Mouse (Mus musculus) B cell, adult 2 months (primary cell): ENCODE results near the gene Pcnp.
"Not testable (repeated sequence)": the region's sequence is repeated elsewhere in the genome, so short reads cannot be mapped to it uniquely, and the experiment has no call there.

Experiments used
- DNase-seq, 2 experiments: peaks; one replicate each; pipeline ENCODE4 v3.0.0; 2022

Gene Pcnp

DNA sequence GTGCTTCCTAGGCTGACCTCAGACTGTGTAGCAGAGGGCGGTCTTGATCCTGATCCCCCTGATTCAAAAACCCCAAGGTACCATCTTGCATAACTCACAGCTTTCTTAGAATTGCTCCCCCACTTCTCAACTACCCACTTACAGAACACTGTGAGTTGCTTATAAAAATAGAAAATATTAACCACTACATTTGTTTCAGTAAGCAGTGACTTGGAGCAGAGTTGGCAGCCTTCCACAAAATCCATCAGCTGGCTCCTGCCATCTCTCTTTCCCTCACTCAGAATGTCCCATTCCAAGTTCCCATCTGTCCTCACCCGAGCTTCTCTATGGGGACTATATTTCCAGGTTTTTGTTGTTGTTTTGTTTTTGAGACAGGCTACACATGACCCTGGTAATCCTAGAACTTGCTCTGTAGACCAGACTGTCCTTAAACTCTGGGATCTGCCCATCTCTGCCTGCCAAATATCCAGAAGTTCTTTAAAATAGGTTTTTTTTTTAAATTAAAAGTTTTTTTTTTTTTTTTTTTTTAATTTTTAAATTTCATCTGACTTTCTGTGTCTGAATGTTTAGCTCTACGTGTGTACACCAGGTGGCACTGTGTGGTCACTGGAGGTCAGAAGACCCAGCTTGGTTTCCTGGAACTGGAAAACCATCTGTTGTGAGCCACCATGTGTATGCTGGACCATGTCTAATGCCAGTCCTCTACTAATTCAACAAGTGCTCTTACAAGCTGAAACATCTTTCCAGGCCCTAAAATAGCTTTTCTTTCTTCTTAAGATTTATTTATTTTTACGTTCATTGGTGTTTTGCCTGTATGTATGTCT lies 65.2 kb downstream of the Pcnp start:
- peak; percentile 59 to 64 for DNase-seq

DNA sequence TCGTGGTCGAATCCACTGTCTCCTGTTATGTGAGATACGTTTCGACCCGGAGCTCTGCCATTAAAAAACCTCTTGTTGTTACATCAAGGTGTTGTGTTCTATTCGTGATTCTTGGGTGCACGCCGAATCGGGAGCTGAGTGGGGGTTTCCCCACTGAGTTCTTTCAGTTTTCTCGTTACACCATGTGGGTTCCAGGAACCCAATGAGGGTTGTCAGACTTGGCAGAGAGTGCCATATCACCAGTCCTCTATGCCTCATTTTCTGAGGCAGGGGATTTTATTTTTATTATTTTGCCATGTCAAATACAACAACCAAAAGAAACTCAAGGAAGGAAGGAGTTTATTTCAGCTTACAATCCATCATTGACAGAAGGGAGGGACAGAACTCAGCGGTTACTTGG lies 66.5 kb downstream of the Pcnp start:
- not testable (repeated sequence) for DNase-seq
